Mouse (Mus musculus) activated CD4-positive, CD25-positive, alpha-beta regulatory T cell, adult 4 months (primary cell): Measurements from ENCODE around the gene Cdkl1. TPM values are rescaled to one million over a fixed set of nuclear protein-coding genes. Genes with fewer than 3 reads are reported as not detected.

Experiments used
- ATAC-seq: one replicate; pipeline ENCODE4 v1.8.0; 2017
- polyA plus RNA-seq, 2 experiments: library from polyadenylated mRNA; unstranded; fragments of 100-300 nt; shearing (Covaris generic); gene quantifications; one replicate each; pipeline ENCODE4 v1.2.1; 2017

Cdkl1 gene
- polyA plus RNA-seq, 2 experiments from 2014 or later = not detected

DNA sequence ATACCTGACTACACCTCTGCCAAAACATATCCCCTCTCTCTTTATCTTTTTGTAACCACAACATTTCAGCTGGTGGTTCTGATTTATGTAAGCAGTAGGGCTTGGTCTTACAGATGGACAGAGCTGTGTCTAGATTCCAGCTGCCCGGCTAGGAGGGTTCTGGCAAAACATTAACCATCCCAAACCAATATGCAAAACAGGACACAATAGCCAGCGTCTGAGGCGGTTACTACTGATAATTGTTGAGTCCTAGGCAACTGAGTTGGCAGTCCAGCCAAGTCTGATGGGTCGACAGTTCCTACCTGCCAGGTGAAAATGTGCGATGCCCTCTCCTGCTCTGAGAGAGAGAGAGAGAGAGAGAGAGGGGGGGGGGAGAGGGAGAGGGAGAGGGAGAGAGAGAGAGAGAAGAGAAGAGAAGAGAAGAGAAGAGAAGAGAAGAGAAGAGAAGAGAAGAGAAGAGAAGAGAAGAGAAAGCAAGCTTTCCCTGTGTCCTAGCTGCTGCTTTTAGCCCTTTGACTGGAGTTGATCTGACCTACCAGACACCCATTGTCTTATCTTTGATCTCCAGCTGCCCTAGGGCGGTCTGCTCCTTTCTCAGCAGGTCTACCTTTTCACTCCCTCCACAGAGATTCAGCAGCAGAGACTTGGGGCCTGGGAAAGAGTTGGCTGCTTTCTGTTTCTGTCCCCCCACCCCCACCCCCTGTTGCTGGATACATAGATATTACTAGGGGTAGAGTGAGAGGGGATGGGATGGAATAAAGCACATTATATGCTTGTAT, 7.6 kb downstream of the Cdkl1 start:
- no peak for ATAC-seq

DNA sequence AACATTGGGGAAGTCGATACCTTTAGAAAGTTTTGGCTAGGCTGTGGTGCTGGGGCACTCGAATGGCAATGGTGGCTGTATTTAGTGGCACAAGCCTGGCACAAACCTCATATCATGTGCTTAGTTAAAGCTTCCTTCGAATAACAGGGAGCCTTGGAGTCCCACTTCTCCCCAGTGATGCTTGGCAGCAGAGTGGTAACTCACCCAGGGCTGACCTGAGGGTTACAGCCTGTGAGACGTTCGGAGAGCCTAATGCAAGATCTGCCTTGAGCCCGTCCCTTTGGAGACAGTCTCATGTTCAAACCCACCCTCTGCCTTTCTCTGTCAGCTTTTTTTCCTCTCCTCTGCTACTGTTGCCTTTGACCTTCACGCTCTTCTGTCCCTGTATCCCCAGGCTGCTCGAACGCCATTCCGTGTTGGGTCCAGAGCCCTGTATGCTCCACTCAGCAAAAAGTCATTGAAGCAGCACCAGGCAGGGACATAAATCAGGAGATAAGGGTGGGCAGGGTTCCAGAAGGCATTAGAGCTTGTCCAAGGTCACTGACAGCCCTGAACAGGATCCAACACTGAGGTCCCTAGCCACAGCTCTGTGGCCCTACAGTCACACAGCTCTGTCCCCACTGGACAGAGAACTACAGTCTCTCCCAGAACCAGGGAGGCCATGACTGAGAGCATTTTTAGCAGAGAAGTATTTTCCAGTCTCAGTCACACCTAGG, 9.0 kb downstream of the Cdkl1 start:
- no peak for ATAC-seq

DNA sequence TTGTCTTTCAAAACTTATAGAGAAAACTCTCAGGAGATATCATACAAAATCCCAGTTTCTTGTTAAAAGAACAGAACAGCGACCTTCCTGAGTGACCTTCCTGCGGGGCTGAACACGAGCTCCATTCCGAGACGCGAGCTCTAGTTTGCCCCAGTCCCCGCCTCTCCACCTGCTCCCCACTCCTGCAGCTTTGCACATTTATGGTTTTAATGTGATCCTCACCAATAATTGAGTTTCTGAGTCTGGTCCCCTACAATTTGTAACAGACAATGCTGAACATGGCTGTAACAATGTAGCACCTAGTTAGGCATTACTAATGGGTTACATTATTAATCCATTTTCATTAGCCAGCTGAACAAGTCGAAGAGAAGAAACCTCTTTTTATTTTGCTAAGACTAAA, 9.6 kb downstream of the Cdkl1 start:
- no peak for ATAC-seq

DNA sequence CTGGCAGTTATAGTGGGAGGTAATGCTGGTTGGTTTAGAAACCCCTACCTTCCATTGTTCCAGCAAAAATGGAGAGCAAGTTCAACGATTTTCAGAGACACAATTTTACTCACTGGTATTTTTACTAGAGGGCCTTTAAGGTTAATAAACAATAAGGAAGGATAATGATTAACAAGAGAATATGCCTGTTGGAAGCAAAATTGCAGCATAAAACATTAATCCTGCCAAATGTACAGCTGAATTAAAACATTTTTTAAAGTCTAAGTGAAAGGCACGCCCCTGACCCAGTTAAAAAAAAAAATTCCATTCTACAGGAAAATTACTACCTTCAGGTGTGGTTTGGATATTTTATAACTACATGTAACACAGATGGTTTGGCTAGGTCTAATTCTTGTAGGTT, 13.1 kb downstream of the Cdkl1 start:
- ATAC-seq = no peak

DNA sequence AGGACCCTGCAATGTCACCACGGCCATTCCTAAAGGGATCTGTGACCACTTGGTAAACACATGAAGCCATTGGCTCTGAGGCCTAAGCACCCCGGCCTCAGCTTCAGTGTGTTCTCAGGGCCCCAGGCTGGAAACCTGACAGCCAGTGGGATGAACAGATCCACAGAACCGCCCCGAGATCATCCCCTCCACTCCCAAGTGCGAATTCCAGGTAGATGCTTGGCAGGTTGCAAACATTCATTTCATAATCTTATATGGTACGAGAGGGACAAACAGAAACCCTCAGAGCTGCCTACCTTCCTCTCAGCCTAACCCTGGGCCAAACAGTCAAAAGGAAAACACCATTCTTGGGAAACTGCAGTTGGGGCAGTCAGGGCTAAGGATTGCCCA, 13.7 kb downstream of the Cdkl1 start:
- ATAC-seq = no peak

DNA sequence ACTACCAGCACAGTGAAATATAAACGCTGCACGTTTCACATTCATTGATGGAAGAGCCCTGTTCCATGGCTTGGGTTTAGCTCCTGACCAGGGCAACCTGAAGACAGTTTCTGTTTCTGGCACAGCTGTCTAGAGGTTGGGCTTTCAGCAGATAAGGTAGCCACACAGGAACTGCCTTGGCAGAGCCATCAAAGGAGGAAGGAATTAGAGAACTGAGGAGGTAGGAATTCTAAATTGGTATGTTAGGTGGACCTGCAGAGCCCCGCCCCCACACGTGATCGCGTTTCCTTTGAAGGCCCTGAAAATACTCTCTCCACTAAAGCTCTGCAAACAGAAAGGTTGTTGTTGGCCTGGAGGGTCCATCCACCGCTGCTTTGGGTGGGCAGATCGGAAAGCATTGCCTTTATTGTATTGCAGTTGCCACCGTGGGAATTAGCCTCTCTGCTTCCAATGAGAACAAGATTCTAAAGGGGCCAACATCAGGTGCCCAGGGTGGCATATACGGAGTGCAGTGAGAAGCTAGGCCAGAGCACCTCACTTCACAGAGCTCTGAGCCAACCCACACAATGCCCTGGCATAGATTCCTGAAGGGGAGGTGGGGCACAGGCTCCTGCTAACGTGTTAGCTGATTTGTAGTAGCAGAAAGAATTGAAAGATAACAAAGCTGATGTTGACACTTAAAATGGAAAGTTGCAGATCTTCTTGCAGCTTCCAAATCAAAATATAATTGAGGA, 14.3 kb downstream of the Cdkl1 start:
- ATAC-seq = no peak

DNA sequence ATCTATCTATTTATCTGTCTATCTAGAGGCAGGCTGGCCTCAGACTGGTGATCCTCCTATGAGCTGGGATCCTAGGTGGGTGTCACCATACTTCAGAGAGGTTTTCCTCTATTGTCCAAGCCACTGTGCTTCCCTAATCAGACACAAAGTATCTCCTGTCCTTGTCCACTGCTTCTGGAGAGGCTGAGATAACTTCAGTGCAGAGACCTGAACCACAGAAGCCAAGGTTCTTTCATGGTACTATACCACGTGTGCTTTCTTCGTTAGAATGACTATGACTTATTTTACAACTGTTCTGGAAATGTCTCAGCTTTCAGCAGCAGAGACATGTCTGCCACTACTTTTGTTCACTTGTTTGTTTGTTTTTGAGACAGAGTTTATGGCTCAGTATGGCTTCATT, 22.2 kb downstream of the Cdkl1 start:
- no peak for ATAC-seq

DNA sequence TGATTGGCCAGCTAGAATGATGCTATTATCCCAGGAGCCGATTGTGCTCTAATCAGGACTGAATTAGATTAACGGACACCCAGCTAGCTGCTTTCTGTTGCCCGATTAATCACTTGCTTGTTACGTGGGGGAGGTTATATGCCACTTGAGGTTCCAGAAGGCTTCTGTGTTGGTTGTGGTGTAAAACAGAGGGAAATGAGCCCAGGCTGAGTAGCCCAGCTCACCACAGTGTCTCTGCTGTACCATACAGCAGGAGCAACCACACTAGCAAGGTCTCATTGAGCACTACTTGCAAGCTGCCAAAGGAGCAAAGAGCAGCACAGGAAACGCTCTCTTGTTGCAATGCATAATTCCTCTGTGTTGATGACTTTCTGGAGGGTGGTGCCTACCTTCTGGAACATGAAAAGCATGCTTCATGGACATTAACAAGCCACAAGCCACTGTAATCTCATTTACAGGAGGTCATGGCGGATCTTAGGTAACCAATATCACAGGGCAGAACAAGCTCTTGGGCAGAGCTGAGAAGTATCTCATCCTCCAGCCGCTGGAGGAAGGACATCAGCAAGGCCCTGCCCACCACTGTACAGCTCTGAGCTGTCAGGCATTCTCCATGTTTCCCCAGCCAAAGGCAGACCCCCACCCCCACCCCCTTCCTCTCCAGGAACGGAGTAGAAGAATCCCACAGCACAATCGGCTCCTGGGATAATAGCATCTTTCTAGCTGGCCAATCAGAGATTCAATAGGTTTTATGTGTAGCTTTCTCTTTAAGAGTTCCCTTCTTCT, 23.4 kb downstream of the Cdkl1 start:
- no peak for ATAC-seq

DNA sequence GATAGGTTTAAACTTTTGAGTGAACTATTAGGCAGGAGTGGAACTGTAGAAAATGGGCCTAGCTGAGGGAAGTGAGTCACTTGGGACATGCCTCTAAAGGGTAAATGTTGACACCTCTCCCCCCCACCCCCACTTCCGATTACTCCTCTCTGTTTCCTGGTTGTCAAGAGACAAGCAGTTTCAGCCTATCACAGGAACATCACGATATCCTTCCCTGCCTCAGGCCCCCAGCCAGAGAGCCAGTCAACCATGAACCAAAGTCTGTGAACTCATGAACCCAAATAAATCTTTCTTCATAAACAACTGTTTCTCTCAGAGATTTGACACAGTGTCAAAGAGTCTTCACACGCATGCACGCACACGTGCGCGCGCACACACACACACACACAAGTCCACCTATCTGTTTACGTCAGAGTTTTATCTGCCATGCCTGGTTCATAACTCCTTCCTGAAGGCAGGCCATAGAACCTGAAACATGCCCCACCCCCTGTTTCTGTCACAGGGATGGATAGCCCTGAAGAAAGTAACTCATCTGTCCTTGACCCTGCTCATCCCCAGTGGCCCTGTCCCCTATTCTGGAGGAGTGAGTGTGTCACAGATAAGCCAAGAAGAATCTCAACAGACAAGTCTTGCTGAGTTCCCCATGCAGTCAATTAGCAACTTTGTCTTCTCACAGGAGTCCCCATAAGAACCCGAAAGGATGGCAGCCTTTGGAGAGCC, 24.7 kb downstream of the Cdkl1 start:
- ATAC-seq = no peak

DNA sequence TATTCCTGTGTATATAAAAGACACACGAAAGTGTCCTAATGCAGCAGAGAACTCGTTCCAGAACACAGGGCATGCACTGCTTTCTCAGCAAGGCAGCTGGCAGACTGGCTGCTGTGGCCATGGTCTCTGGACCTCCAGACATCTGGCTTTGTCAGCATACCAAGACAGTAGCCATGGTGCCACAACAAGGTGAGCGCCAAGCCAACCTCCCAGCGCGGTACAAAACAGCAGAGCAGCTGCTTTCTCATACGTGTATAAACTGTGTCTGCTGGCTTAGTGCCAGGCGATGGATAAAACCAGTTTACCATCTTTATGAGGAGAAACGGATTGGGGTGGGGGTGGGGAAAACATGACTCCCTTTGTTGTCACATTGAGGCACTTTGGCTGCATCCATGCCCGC, 25.5 kb downstream of the Cdkl1 start:
- no peak for ATAC-seq

DNA sequence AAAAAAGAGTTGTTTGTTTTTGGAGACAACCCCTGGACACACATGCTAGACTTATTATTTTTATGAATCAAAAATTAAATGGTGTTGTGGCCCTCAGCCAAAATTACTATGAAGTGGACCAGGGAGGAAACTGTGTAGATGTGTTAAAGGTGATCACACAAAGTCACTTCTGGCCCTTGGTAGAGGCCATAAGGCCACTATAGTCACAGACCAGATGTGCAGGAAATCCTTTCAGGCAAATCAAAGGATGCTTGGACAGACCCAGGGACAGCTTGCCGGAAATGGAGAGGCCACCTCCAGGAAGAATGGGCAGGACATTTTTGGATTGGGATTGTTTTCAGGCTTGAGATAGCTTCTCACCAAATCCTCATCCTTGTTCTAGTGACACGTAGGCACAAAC, 29.5 kb downstream of the Cdkl1 start:
- no peak for ATAC-seq

DNA sequence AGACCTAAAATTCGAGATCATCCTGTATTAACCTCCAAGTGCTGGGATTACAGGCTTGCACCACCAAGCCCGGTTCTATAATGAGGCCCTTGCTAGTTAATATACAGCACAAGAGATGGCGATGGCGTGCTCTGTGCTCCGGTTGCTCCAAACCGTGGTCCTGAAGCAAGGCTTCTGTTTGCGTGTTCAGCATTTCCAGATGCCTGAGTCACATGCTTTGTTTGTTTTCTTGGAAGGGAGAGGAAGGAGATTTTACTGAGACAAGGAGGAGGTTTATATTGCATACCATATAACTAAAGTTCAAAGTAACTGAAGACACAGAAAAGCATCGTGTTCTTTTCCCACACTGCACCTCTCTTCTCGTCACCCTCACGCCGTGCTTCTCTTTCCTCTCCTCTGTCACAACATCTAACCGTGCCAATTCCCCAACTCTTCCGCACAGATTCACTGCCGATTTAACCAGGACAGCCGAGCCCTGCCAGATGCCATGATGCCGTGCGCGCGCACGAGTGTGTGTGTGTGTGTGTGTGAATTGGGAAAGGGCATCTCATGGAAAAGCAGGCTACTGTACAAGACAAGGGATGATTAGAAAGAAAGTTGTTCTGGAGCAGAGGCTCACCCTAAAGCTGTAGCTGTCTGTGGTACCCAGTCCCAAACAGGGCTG, 30.2 kb downstream of the Cdkl1 start:
- no peak for ATAC-seq

DNA sequence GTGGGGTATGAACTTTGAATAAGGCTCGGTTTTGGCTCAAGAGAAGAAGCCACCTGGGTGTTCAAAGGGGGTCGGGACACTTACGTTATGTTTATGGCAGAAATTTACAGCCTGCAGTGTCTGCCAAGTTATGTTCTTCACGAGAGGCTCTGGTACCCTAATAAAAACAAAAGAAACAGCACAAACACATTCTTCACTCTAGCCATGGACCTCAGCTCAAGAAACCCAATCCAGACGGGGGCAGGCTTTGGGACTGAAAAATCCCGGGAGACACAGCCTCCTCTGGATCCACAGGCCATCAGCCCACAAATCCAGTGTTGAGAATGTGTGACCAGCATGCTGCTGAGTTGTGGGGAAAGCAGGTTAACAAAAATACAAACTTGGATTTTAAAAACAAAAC, 31.1 kb downstream of the Cdkl1 start:
- no peak for ATAC-seq

DNA sequence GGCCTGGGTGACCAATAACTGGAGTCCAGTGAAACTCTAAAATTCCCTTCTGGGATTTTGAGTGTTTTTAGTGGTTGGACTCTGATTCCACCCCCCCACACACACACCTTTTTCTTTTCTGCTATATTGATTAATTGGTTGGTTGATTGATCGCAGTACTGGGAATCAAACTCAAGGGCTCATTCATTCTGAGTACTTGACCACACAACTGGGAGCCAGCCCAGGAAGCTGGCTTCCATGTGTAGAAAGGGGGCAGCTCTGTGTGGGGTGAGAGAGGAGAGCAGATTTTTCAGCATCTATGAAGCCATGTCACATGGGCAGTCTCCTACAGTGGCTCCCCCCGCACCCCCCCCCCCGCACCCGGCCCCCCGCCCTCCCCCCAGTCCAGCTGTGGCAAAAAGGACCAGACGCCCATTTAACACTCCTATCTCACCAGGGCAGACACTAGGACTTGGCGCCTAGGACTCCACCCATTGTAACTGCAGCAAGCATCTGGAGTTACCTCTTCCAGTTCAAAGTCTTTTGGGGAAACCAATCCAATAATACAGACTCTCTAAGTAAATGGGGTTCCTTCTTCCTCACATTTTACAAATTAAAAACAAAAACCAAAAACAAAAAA, 31.7 kb downstream of the Cdkl1 start:
- no peak for ATAC-seq

DNA sequence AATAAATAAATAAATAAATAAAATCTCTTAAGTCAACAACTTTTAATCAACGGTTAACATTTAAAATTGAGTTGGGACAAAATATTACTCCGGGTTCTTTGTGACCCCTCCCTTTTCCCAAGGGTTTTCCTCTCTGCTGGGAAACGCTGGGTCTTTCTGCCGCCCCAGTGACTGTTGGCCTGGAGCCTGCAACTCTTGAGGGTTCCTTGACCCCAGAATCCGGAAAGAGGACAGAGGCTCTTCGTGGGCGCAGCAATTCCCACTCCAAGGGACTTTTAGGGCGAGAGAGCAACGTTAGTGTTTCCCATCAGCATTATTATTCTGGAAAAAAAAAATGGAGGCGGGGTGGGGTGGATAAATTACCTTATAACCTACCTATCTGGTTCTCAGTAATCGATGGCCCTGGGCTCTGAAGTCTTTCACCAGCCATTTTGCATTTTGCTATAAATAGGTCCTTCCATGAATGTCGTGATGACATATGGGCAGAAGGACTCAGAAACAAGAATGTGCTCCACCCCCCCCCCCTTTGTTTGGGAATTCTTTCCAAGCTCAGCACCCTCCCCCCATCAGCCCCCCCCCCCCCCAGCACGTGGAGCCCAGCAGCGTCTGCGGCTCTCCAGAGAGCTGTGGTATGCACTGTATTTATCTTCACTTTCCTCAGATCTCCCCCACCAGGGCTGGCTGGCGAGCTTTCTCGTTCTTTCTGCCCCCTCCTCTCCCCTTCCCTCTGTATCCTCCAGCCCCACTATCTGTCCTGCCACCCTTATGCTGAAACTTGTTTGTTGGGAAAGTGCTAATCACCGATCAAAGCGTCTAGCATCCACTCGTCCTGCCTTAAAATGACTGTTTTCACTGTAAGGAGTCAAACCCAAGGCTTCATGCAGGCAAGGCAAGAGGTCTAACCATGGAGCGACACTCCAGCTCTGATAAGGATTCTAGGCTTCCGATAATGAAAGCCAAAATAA, 32.6 kb downstream of the Cdkl1 start:
- no peak for ATAC-seq

DNA sequence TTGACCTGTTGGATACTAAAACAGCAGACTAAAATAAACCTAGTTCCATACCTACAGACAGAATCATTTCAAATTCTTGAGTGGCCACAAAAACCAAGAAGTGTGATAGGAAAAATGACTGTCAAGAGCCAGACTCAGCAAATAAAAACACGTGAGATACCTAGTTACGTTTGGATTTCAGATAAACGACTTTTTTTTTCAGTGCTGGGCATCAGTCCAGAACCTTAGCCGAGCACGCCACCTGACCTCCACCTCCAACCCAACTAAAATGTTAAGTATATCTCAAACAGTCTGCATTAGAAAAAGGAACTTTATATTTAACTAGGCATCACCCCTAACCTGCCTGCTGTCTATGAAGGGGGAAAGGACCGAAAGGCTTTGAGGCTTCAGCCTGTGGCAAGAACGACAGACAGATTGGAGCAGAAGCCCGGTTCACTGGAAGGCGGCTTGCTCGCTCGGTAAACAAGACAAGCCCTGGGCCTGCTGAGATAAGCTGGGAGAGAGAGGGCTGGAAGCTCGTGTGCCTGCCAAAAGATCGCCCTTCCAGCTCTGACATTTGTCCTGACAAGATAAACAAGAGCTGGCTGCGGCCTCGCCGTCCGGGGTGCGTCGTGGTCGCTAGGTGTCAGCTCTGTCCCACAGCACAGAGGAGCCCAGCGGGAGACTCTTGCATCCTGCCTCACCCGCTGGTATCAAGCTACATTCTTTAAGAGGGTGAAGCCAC, 33.5 kb downstream of the Cdkl1 start:
- peak; percentile 59 for ATAC-seq

DNA sequence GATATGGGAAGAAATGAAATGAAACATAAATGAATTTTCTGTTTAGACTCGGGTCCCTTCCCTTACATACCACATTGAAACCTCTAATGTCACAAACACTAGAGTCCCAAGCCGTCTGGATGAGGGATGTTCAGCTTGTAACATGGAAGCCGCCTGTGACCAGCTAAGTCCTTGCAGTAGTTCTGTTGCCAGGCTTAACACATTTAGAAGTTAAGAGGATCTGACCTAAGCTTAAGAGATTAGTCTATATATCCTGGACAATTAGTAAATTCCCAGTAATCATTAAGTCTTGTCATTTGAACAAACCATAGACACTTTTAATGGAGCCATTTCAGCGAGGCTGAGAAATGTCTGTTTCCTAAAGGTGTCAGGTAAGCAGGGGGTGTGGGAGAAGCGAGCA, 35.1 kb downstream of the Cdkl1 start:
- ATAC-seq = no peak

DNA sequence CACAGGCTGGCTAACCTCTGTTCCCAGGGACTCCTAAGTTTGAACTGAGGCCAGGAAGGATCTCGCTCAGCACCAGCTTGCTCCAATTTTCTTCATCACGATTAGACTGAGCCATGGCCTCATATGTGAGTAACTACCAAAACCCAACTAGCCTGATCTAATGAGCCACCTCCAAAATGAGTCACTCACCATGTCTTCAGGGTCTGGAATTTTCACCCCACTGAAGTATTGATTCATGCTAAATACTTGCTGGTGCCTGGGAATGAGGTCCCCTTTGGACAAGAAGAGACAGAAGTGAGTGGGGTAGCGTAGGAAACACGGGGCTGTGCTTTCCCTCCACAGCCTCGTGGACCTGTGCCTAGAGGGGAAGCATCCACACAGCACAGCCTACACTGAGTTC, 37.1 kb downstream of the Cdkl1 start:
- no peak for ATAC-seq

DNA sequence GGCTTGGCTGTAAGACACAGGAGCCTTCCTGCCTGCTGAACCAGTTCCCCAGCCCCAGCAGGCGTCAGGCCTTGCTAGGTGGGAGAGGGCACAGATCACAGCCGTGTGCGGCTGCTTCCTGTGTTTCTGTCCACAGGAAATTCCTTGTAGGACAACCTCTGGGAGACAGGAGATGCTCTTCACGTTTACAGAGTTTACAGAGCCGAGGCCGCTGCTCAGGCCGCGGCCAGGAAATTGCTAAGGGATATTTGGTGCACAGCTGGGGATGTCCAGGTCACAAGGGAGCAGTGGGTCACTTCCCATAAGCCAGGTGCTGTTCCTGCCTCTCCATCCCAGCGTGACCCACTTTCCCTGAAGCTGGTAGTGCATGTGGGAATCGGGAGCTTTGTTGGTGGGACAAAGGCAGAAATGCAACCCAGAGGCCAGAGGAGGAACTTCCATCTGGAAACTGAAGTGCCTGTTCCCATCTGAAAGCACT, 39.2 kb downstream of the Cdkl1 start:
- ATAC-seq = no peak
